In the genomic region with DNA sequence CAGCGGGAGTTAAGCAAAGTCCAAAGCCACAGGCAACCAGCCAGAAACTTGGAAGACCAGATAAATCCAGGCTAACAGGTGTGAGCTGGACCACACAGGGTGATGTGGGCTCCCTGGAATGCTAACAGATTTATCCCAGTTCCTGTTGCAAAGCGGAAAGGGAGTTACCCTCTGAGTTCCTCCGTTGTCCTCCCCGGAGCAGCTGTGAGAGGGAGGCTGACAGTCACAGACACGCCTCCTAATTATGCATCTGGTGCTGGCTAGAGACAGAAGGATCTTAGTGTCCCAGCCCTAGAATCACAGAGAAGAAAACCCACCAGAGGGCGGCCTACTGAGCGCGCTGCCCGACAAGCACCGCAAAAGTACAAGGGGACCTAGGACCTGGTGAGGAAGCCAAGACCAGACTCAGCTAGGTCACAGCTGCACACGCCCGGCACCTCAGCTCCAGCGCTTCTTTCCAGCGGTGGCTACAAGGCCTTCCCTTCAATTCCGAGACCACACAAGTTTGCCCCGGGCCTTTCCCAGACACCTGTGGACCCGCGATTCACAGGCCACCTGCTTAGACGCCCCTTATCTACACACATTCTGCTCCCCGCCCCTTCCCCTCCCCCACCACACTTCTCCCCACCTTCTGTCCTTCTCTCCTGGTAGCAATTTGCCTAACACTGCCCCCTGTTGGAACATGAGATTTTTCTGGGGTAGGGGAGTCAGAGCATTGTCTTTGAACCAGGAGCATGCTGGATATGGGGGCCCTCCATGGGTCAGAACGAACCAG, we compare ENCODE assay signal across 8 mouse cellular contexts. TPM values are rescaled to one million over a fixed set of nuclear protein-coding genes. Genes with fewer than 3 reads are reported as not detected.
DNase-seq lines count a peak whose midpoint lies in the region; ATAC-seq and TF ChIP-seq lines count a peak whose summit lies in the region.

No protein-coding gene starts in this region.

- TF ChIP-seq CTCF in cortical plate, adult 2 months (IDR thresholded peaks at IDR 0.05; ENCODE audit: extremely low read depth, insufficient read depth, low read length): peak; percentile 23; the same call in 1 of the 2 replicates

- 2% methylated on average over 21 of the region's 21 CpGs for WGBS in intestine, embryonic 16.5 days

- no peaks in the 10 kb centered on the region for H3K9me3 ChIP-seq in intestine, embryonic 16.5 days (ENCODE audit: control insufficient read depth, low read length)

- TF ChIP-seq POLR2A in cortical plate, adult 2 months (IDR thresholded peaks at IDR 0.05; ENCODE audit: extremely low read depth, insufficient read depth, low read length): no peak

- H3K27me3 ChIP-seq in intestine, embryonic 16.5 days (replicated peaks; ENCODE audit: control insufficient read depth, insufficient read depth, low read length): no peaks in the 10 kb centered on the region

- peak; percentile 91 for ATAC-seq in intestine, embryonic 16.5 days
- ATAC-seq in megakaryocyte progenitor cell, adult 5-6 weeks (replicated peaks; ENCODE audit: poor library complexity): peak; percentile 46

- intact Hi-C loops in gastrocnemius, postnatal 36 days (cut with DNase I): no loop called here
- intact Hi-C loops in left cerebral cortex, postnatal 10 days (cut with DNase I): no loop called here

- H3K9ac ChIP-seq in intestine, embryonic 16.5 days (ENCODE audit: low read depth, low read length): peak overlapping the region; percentile 32; the same call in 1 of the 2 replicates

- H3K4me1 ChIP-seq in cortical plate, adult 2 months (ENCODE audit: control insufficient read depth, insufficient read depth, low read length): peaks cover 6% of the 10 kb centered on the region
- H3K4me1 ChIP-seq in intestine, embryonic 16.5 days (ENCODE audit: control insufficient read depth, insufficient read depth, low read length): no peaks in the 10 kb centered on the region; the same call in 1 of the 2 replicates

- DNase-seq in Muller cell, postnatal 12 days (ENCODE audit: inconsistent ontology term): peak; percentile 76
- DNase-seq in gastrocnemius, postnatal 36 days: peak; percentile 17 to 31
- peak; percentile 47 to 64 for DNase-seq in left cerebral cortex, postnatal 10 days (ENCODE audit: extremely low spot score in 1 of 2, low spot score in 2 of 2)
- DNase-seq in right cerebral cortex, postnatal 36 days (ENCODE audit: low spot score in 2 of 2): peak; percentile 40 to 58
- no peak for DNase-seq in spleen, adult 12 weeks (ENCODE audit: low spot score)

- H3K4me2 ChIP-seq in intestine, embryonic 16.5 days (ENCODE audit: low read depth, low read length): peak overlapping the region; percentile 55

- H3K4me3 ChIP-seq in cortical plate, adult 2 months (ENCODE audit: insufficient read depth, low read length): no peak overlapping the region; the same call in 1 of the 2 replicates
- H3K4me3 ChIP-seq in intestine, embryonic 16.5 days (ENCODE audit: low read length): peak overlapping the region; percentile 33

- H3K27ac ChIP-seq in cortical plate, adult 2 months (ENCODE audit: insufficient read depth, low read length): 0 out of 2 replicates have a peak overlapping the region, but pooled peaks have one; percentile 15
- no peak overlapping the region for H3K27ac ChIP-seq in intestine, embryonic 16.5 days (ENCODE audit: low read length)

- no peaks in the 10 kb centered on the region for H3K36me3 ChIP-seq in intestine, embryonic 16.5 days (ENCODE audit: control insufficient read depth, insufficient read depth, low read length)

RNA-seq across cellular contexts. Expression of a gene that starts 32.8 kb away (rescaled TPM):
- 8.9 and 9.4 TPM in 2 replicates for polyA plus RNA-seq in cortical plate, adult 2 months (2012; rRNA removed)
- 1 to 10 TPM; 2.2 to 2.4 TPM for total RNA-seq in gastrocnemius, postnatal 36 days (2021)
- 10.0 and 10.4 TPM in 2 replicates for polyA plus RNA-seq in intestine, embryonic 16.5 days (2015; fragmentation: Nextera tagmentation; extraction: Ambion mirVana)
- 10 to 100 TPM; 12.3 to 15.3 TPM for total RNA-seq in left cerebral cortex, postnatal 10 days (2021)
- 5.3 and 6.0 TPM in 2 replicates for total RNA-seq in megakaryocyte progenitor cell, adult 5-6 weeks (2015)
- total RNA-seq in megakaryocyte progenitor cell, adult 5-6 weeks (2017): 5.5 and 5.8 TPM in 2 replicates
